Mouse (Mus musculus) brain, embryonic 14.5 days (tissue): ENCODE data around the gene Nmnat1.

ENCODE experiments used
- CTCF ChIP-seq: fragments of 200-500 bp; IDR thresholded peaks from 2 replicates; pipeline ENCODE4 v1.5.1; 2012; ENCODE audit warnings: inconsistent platforms, mild to moderate bottlenecking, moderate library complexity, borderline replicate concordance; ENCODE audit not compliant: insufficient read depth, insufficient read length; ENCODE audit errors: extremely low read depth
- POLR2A ChIP-seq: fragments of 200-500 bp; IDR thresholded peaks from 2 replicates; pipeline ENCODE4 v1.6.1; 2012; ENCODE audit warnings: mild to moderate bottlenecking, inconsistent platforms, borderline replicate concordance; ENCODE audit not compliant: poor library complexity, insufficient read depth, insufficient read length, severe bottlenecking; ENCODE audit errors: extremely low read depth

GRCm38 (mm10) chr4:149445868-149446267 is 39.1 kb downstream of the Nmnat1 start:
- TF ChIP-seq CTCF (no peak), POLR2A (no peak)
